Mouse (Mus musculus) right cerebral cortex, adult 18-20 months (tissue): ENCODE measurements around the gene Plxdc2.

ENCODE experiments used
- DNase-seq: peaks from one replicate; pipeline ENCODE4 v3.0.0; 2022; ENCODE audit warnings: mixed read lengths

The Plxdc2 gene

GRCm38 (mm10) chr2:16439030-16439429 lies 82.9 kb downstream of the Plxdc2 start:
- no peak for DNase-seq

- no peak for DNase-seq
These were observed 86.5 kb downstream of the Plxdc2 start for GRCm38 (mm10) chr2:16442643-16443042.

GRCm38 (mm10) chr2:16447936-16448335 lies 91.8 kb downstream of the Plxdc2 start:
- no peak for DNase-seq

GRCm38 (mm10) chr2:16450838-16451665 lies 94.9 kb downstream of the Plxdc2 start:
- DNase-seq, result no peak

- no peak for DNase-seq
These were observed 95.5 kb downstream of the Plxdc2 start for GRCm38 (mm10) chr2:16451666-16452009.

- DNase-seq, result no peak
These were observed 96.0 kb downstream of the Plxdc2 start for GRCm38 (mm10) chr2:16452080-16452479.

GRCm38 (mm10) chr2:16456264-16456780 lies 100.2 kb downstream of the Plxdc2 start:
- no peak for DNase-seq

- no peak for DNase-seq
These were observed 103.4 kb downstream of the Plxdc2 start for GRCm38 (mm10) chr2:16459490-16459889.

GRCm38 (mm10) chr2:16470099-16470498 lies 114.0 kb downstream of the Plxdc2 start:
- DNase-seq, result no peak

- DNase-seq, result peak; percentile 6
These were observed 127.8 kb downstream of the Plxdc2 start for GRCm38 (mm10) chr2:16483943-16484342.

- DNase-seq, result no peak
These were observed 129.9 kb downstream of the Plxdc2 start for GRCm38 (mm10) chr2:16485970-16486369.

- no peak for DNase-seq
These were observed 135.1 kb downstream of the Plxdc2 start for GRCm38 (mm10) chr2:16491242-16491641.

- no peak for DNase-seq
These were observed 146.7 kb downstream of the Plxdc2 start for GRCm38 (mm10) chr2:16502843-16503242.

- peak; percentile 3 for DNase-seq
These were observed 151.6 kb downstream of the Plxdc2 start for GRCm38 (mm10) chr2:16507540-16508230.

GRCm38 (mm10) chr2:16518148-16518547 lies 162.0 kb downstream of the Plxdc2 start:
- DNase-seq, result no peak

- DNase-seq, result no peak
These were observed 167.3 kb downstream of the Plxdc2 start for GRCm38 (mm10) chr2:16523427-16523826.

- no peak for DNase-seq
These were observed 176.1 kb downstream of the Plxdc2 start for GRCm38 (mm10) chr2:16532244-16532643.

- DNase-seq, result no peak
These were observed 178.5 kb downstream of the Plxdc2 start for GRCm38 (mm10) chr2:16534566-16534965.

- DNase-seq, result no peak
These were observed 185.1 kb downstream of the Plxdc2 start for GRCm38 (mm10) chr2:16541226-16541625.

- no peak for DNase-seq
These were observed 189.1 kb downstream of the Plxdc2 start for GRCm38 (mm10) chr2:16545207-16545606.

GRCm38 (mm10) chr2:16559287-16559686 lies 203.2 kb downstream of the Plxdc2 start:
- no peak for DNase-seq

GRCm38 (mm10) chr2:16568263-16568662 lies 212.2 kb downstream of the Plxdc2 start:
- no peak for DNase-seq

GRCm38 (mm10) chr2:16571169-16571751 lies 215.2 kb downstream of the Plxdc2 start:
- DNase-seq, result no peak

- no peak for DNase-seq
These were observed 220.5 kb downstream of the Plxdc2 start for GRCm38 (mm10) chr2:16576566-16576965.
